ENCODE assay signal across 11 mouse cellular contexts in genomic region chr2:29856451-29857260, GRCm38 (mm10). TPM values are rescaled to one million over a fixed set of nuclear protein-coding genes. Genes with fewer than 3 reads are reported as not detected.
DNase-seq lines count a peak whose midpoint lies in the region; ATAC-seq and TF ChIP-seq lines count a peak whose summit lies in the region.
"Had no signal": no experiment of that assay in that cellular context is flagged by ENCODE, and none has a peak within 500 bp of the region (broad histone marks: within the 10 kb centered on the region; RNA-seq: fewer than 3 reads in every experiment).

No protein-coding gene starts in this region.

- no peak overlapping the region for H3ac ChIP-seq in myocyte (ENCODE audit: control insufficient read depth, insufficient read length)

- 0 out of 2 replicates have a peak, but pooled peaks have one; percentile 28 for ATAC-seq in kidney, embryonic 14.5 days (ENCODE audit: low FRiP score, low TSS enrichment)
- ATAC-seq in hindbrain, embryonic 11.5 days (ENCODE audit: low FRiP score), result peak; percentile 63

- no peaks in the 10 kb centered on the region for H3K36me3 ChIP-seq in kidney, embryonic 14.5 days (ENCODE audit: control insufficient read depth, insufficient read depth, low read length)
- H3K36me3 ChIP-seq in hindbrain, embryonic 11.5 days (ENCODE audit: control insufficient read depth, insufficient read depth, low read length), result no peaks in the 10 kb centered on the region
- H3K36me3 ChIP-seq in myocyte (ENCODE audit: control insufficient read depth, insufficient read depth), result no peaks in the 10 kb centered on the region

- no peaks in the 10 kb centered on the region for H3K79me2 ChIP-seq in myocyte (ENCODE audit: control insufficient read depth, insufficient read depth)

- H3K4me2 ChIP-seq in kidney, embryonic 14.5 days (replicated peaks; ENCODE audit: low read depth, low read length), result no peak overlapping the region
- peak overlapping the region; percentile 17; the same call in 1 of the 2 replicates for H3K4me2 ChIP-seq in hindbrain, embryonic 11.5 days (replicated peaks; ENCODE audit: low read depth, low read length)
- peak overlapping the region; percentile 31 for H3K4me2 ChIP-seq in myocyte (ENCODE audit: low read depth)

- no peak for DNase-seq in kidney, adult 8-10 months
- peak; percentile 75 for DNase-seq in ZHBTc4 (ENCODE audit: low read depth, low spot score)
- DNase-seq in hindbrain, embryonic 11.5 days (ENCODE audit: low spot score), result peak; percentile 64
- no peak for DNase-seq in thymus, adult 18-20 months
- DNase-seq in lung, adult 2 months, result no peak
- DNase-seq in right cerebral cortex, postnatal 4 days, result no peak
- DNase-seq: cerebellum, postnatal 14 days; thymus, postnatal 4 days had no signal

- no peak for TF ChIP-seq CTCF in lung, adult 2 months (IDR thresholded peaks at IDR 0.05; ENCODE audit: insufficient read depth, low read length)

- H3K9me3 ChIP-seq in kidney, embryonic 14.5 days (ENCODE audit: control insufficient read depth, low read length), result no peaks in the 10 kb centered on the region
- H3K9me3 ChIP-seq in hindbrain, embryonic 11.5 days (ENCODE audit: control insufficient read depth, low read length), result no peaks in the 10 kb centered on the region

- H3K9ac ChIP-seq in kidney, embryonic 14.5 days (ENCODE audit: low read depth, low read length), result peak overlapping the region; percentile 37; the same call in 1 of the 2 replicates
- H3K9ac ChIP-seq in hindbrain, embryonic 11.5 days (ENCODE audit: low read depth, low read length), result peak overlapping the region; percentile 58
- H3K9ac ChIP-seq: liver, embryonic 14.5 days had no signal

- no peak for TF ChIP-seq POLR2A in myocyte (IDR thresholded peaks at IDR 0.05; ENCODE audit: insufficient read length, low read depth)
- TF ChIP-seq POLR2A in lung, adult 2 months (IDR thresholded peaks at IDR 0.05; ENCODE audit: borderline replicate concordance, extremely low read depth, low read depth, low read length), result no peak

- H3K27me3 ChIP-seq in kidney, embryonic 14.5 days (ENCODE audit: control insufficient read depth, insufficient read depth, low read length), result no peaks in the 10 kb centered on the region
- no peaks in the 10 kb centered on the region for H3K27me3 ChIP-seq in hindbrain, embryonic 11.5 days (ENCODE audit: control insufficient read depth, insufficient read depth, low read length)
- H3K27me3 ChIP-seq in myocyte (ENCODE audit: control insufficient read depth, insufficient read depth, insufficient read length), result no peaks in the 10 kb centered on the region

- peaks cover 8% of the 10 kb centered on the region; the same call in 1 of the 2 replicates for H3K4me1 ChIP-seq in kidney, embryonic 14.5 days (ENCODE audit: control insufficient read depth, insufficient read depth, low read length)
- peaks cover 47% of the 10 kb centered on the region for H3K4me1 ChIP-seq in hindbrain, embryonic 11.5 days (replicated peaks; ENCODE audit: control insufficient read depth, insufficient read depth, low read length)
- H3K4me1 ChIP-seq in lung, adult 2 months (ENCODE audit: control insufficient read depth, insufficient read depth, low read length), result no peaks in the 10 kb centered on the region

- WGBS in kidney, embryonic 14.5 days, result 8% methylated on average over 19 of the region's 19 CpGs
- 11% methylated on average over 16 of the region's 19 CpGs for WGBS in hindbrain, embryonic 11.5 days
- WGBS in lung, adult 2 months, result 38% methylated on average over 19 of the region's 19 CpGs

- H3K4me3 ChIP-seq in kidney, embryonic 14.5 days (ENCODE audit: low read length), result no peak overlapping the region
- no peak overlapping the region for H3K4me3 ChIP-seq in hindbrain, embryonic 11.5 days (ENCODE audit: low read depth, low read length)
- no peak overlapping the region for H3K4me3 ChIP-seq in myocyte
- no peak overlapping the region for H3K4me3 ChIP-seq in lung, adult 2 months (replicated peaks; ENCODE audit: extremely low read depth, low read depth, low read length)

- H3K27ac ChIP-seq in kidney, embryonic 14.5 days (ENCODE audit: low read depth, low read length), result no peak overlapping the region
- H3K27ac ChIP-seq in hindbrain, embryonic 11.5 days (ENCODE audit: low read depth, low read length), result peak overlapping the region; percentile 97
- H3K27ac ChIP-seq: liver, embryonic 14.5 days had no signal

TF ChIP-seq in myocyte, 11 proteins besides CTCF, POLR2A, EP300 and RAD21:
- TF ChIP-seq SRF (IDR thresholded peaks at IDR 0.05; ENCODE audit: control insufficient read depth, insufficient read length, low read depth), result no peak
- TF ChIP-seq MYOG (IDR thresholded peaks at IDR 0.05; ENCODE audit: control insufficient read depth in 1 of 3, insufficient read depth in 1 of 3, insufficient read length in 2 of 3, low read depth in 2 of 3), result no peak
- TF ChIP-seq POLR2AphosphoS2 (IDR thresholded peaks at IDR 0.05; ENCODE audit: insufficient read length, low read depth), result no peak
- no peak for TF ChIP-seq CEBPB (IDR thresholded peaks at IDR 0.05; ENCODE audit: insufficient read depth, poor library complexity, severe bottlenecking)
- TF ChIP-seq REST (IDR thresholded peaks at IDR 0.05; ENCODE audit: insufficient read depth, insufficient read length), result no peak
- TF ChIP-seq MYOD1 (IDR thresholded peaks at IDR 0.05; ENCODE audit: control insufficient read depth in 1 of 3, insufficient read length in 2 of 3, low read depth in 2 of 3), result no peak
- no peak for TF ChIP-seq TCF3 (IDR thresholded peaks at IDR 0.05; ENCODE audit: insufficient read length, low read depth)
TF ChIP-seq in myocyte: peak in this region for 0.

RNA-seq across cellular contexts. Expression of gene Cercam, which starts 12.3 kb away (rescaled TPM):
- 8.9 and 15.6 TPM in 2 replicates for polyA plus RNA-seq in kidney, embryonic 14.5 days (2014; fragmentation: Nextera tagmentation; extraction: Ambion mirVana)
- polyA plus RNA-seq in hindbrain, embryonic 11.5 days (2014; fragmentation: Nextera tagmentation; extraction: Ambion mirVana), result 16.9 and 17.1 TPM in 2 replicates
- 10.8 TPM for polyA plus RNA-seq in myocyte (2012; fragmentation: generic; extraction: Trizol)
- 8.4 and 9.5 TPM in 2 replicates for polyA plus RNA-seq in lung, adult 2 months (2012; rRNA removed)

RNA-seq across cellular contexts. Expression of gene Odf2, which starts 32.4 kb away (rescaled TPM):
- 43.8 and 79.9 TPM in 2 replicates for polyA plus RNA-seq in kidney, embryonic 14.5 days (2014; fragmentation: Nextera tagmentation; extraction: Ambion mirVana)
- 83.2 and 89.0 TPM in 2 replicates for polyA plus RNA-seq in hindbrain, embryonic 11.5 days (2014; fragmentation: Nextera tagmentation; extraction: Ambion mirVana)
- polyA plus RNA-seq in myocyte (2012; fragmentation: generic; extraction: Trizol), result 37.8 TPM
- polyA plus RNA-seq in lung, adult 2 months (2012; rRNA removed), result 27.3 and 35.5 TPM in 2 replicates

RNA-seq across cellular contexts. Expression of gene Urm1, which starts 36.8 kb away (rescaled TPM):
- 27.3 and 29.2 TPM in 2 replicates for polyA plus RNA-seq in kidney, embryonic 14.5 days (2014; fragmentation: Nextera tagmentation; extraction: Ambion mirVana)
- 17.4 and 29.0 TPM in 2 replicates for polyA plus RNA-seq in hindbrain, embryonic 11.5 days (2014; fragmentation: Nextera tagmentation; extraction: Ambion mirVana)
- polyA plus RNA-seq in myocyte (2012; fragmentation: generic; extraction: Trizol), result 43.8 TPM
- polyA plus RNA-seq in lung, adult 2 months (2012; rRNA removed), result 40.1 and 46.6 TPM in 2 replicates

RNA-seq across cellular contexts. Expression of gene Slc27a4, which starts 54.2 kb away (rescaled TPM):
- polyA plus RNA-seq in kidney, embryonic 14.5 days (2014; fragmentation: Nextera tagmentation; extraction: Ambion mirVana), result 9.1 and 11.4 TPM in 2 replicates
- 17.9 and 18.4 TPM in 2 replicates for polyA plus RNA-seq in hindbrain, embryonic 11.5 days (2014; fragmentation: Nextera tagmentation; extraction: Ambion mirVana)
- 26.8 TPM for polyA plus RNA-seq in myocyte (2012; fragmentation: generic; extraction: Trizol)
- 29.0 and 37.1 TPM in 2 replicates for polyA plus RNA-seq in lung, adult 2 months (2012; rRNA removed)

Comparison
In these comparisons a context has a peak if more than half of its experiments do, and no peak if none do; other contexts are left out.
1. DNase-seq: peak in ZHBTc4 (single experiment) and hindbrain, embryonic 11.5 days (single experiment); none in kidney, adult 8-10 months (0 of 2), thymus, adult 18-20 months (0 of 2), lung, adult 2 months (single experiment) and right cerebral cortex, postnatal 4 days (single experiment).